Mouse (Mus musculus) kidney, postnatal 36 days (tissue): ENCODE measurements around the gene Kcp.
A peak's percentile ranks its signal among the peaks of the same experiment; 100 is the strongest.

Experiments used
- DNase-seq, 2 experiments: peaks; one replicate each; pipeline ENCODE4 v3.0.0; 2021 to 2022; ENCODE audit warnings: mixed read lengths in 2 of 2

Gene Kcp

GRCm38 (mm10) chr6:29523301-29524033 lies 15.7 kb upstream of the Kcp start:
- DNase-seq: peak in 1 of 2 experiments; percentile 46

- peak; percentile 63 to 64 for DNase-seq
These were observed 15.0 kb upstream of the Kcp start for GRCm38 (mm10) chr6:29522626-29523300.

- DNase-seq: peak; percentile 60 to 89
These were observed 9.4 kb upstream of the Kcp start for GRCm38 (mm10) chr6:29517139-29517538.

- peak; percentile 78 to 79 for DNase-seq
These were observed 5.5 kb upstream of the Kcp start for GRCm38 (mm10) chr6:29513284-29513683.

GRCm38 (mm10) chr6:29509086-29509485 lies 1.3 kb upstream of the Kcp start:
- no peak for DNase-seq

- DNase-seq: no peak
These were observed 918 bp downstream of the Kcp start for GRCm38 (mm10) chr6:29506834-29507233.

- DNase-seq: peak in 1 of 2 experiments; percentile 27
These were observed 2.3 kb downstream of the Kcp start for GRCm38 (mm10) chr6:29505493-29505892.

- peak; percentile 27 to 36 for DNase-seq
These were observed 6.2 kb downstream of the Kcp start for GRCm38 (mm10) chr6:29501599-29501998.

- no peak for DNase-seq
These were observed 6.9 kb downstream of the Kcp start for GRCm38 (mm10) chr6:29500810-29501209.

- no peak for DNase-seq
These were observed 7.6 kb downstream of the Kcp start for GRCm38 (mm10) chr6:29500177-29500576.

GRCm38 (mm10) chr6:29497791-29498190 lies 10.0 kb downstream of the Kcp start:
- no peak for DNase-seq

- DNase-seq: no peak
These were observed 11.5 kb downstream of the Kcp start for GRCm38 (mm10) chr6:29496270-29496669.

GRCm38 (mm10) chr6:29494101-29494500 lies 13.7 kb downstream of the Kcp start:
- DNase-seq: peak; percentile 54 to 75

GRCm38 (mm10) chr6:29485951-29486350 lies 21.8 kb downstream of the Kcp start:
- no peak for DNase-seq

GRCm38 (mm10) chr6:29484716-29485559 lies 22.8 kb downstream of the Kcp start:
- DNase-seq: peak; percentile 58 to 88

GRCm38 (mm10) chr6:29482691-29483090 lies 25.1 kb downstream of the Kcp start:
- DNase-seq: no peak

GRCm38 (mm10) chr6:29474736-29475135 lies 33.0 kb downstream of the Kcp start:
- DNase-seq: peak; percentile 71 to 77

- peak; percentile 94 to 95 for DNase-seq
These were observed 33.6 kb downstream of the Kcp start for GRCm38 (mm10) chr6:29473941-29474691.

- no peak for DNase-seq
These were observed 36.6 kb downstream of the Kcp start, which contains the start of gene Atp6v1fnb for GRCm38 (mm10) chr6:29471137-29471536. TSS of gene Atp6v1fnb (plus strand) at chr6:29471437.

- DNase-seq: peak; percentile 48 to 53
These were observed 38.9 kb downstream of the Kcp start for GRCm38 (mm10) chr6:29468851-29469250.

GRCm38 (mm10) chr6:29467583-29468354 lies 40.0 kb downstream of the Kcp start, which contains the start of gene Atp6v1f:
TSS of gene Atp6v1f (plus strand) at chr6:29467718.
- DNase-seq: peak; percentile 95 to 97
